Mouse (Mus musculus): ENCODE measurements around the gene Gm20594. TPM values are rescaled to one million over a fixed set of nuclear protein-coding genes. Genes with fewer than 3 reads are reported as not detected.

Gm20594 gene
- total RNA-seq (2021) = not detected

DNA sequence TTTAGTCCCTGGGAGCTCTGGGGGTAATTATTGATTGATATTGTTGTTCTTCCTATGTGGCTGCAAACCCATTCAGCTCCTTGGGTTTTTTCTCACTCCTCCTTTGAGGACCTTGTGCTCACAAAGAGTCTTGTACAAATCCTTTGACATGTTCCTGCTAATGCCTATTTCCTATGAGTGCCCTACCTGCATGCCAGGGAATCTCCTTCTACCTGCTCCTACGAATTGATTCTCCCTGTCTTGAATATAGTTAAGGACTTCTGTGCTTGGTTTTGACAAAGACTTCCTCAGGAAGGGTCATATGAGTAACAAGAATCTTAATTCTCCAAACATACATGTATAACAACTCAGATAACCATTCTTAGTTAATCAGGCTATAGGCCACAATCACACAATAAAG lies at the start of gene Gm20594:
Gm20594 (plus strand) TSS at position 301 of the 400 bp plus-strand sequence.
- DNase-seq = no peak

GRCm38 (mm10) chr6:79818114-79818513 lies 398 bp downstream of the Gm20594 start:
- no peak for DNase-seq

- no peak for DNase-seq
Measured at GRCm38 (mm10) chr6:79833845-79834244, 16.1 kb downstream of the Gm20594 start.

- no peak for DNase-seq
Measured at GRCm38 (mm10) chr6:79846829-79847228, 29.1 kb downstream of the Gm20594 start.

Other genes with a start within 250 kb of the Gm20594 start
- gene Lrrtm4, start 201.0 kb downstream of the Gm20594 start, total RNA-seq (2021) = 10 to 100 TPM; 65.8 to 70.2 TPM

All from layer of hippocampus, postnatal 36 days (tissue).